Mouse (Mus musculus): ENCODE results near the gene Itga7. TPM values are rescaled to one million over a fixed set of nuclear protein-coding genes. Genes with fewer than 3 reads are reported as not detected.

The Itga7 gene
- total and polyA plus RNA-seq, 3 experiments, result 0.04 to 0.14 TPM; not detected in 1

- Histone ChIP-seq H3K79me2 (ENCODE audit: control insufficient read depth, insufficient read depth, low read length, poor library complexity) (no peaks in the 10 kb centered on the region), H3K9ac (ENCODE audit: control insufficient read depth, low read depth, low read length, poor library complexity, severe bottlenecking) (no peak overlapping the region), H3K27ac (ENCODE audit: control insufficient read depth, low read depth, low read length) (no peak overlapping the region), H3K4me3 (ENCODE audit: control insufficient read depth in 1 of 2, insufficient read depth in 1 of 2, low read depth in 2 of 2, low read length in 2 of 2) (no peak overlapping the region), H3K36me3 (ENCODE audit: control insufficient read depth in 1 of 2, insufficient read depth in 2 of 2, low read length in 2 of 2) (peaks cover 0 to 5% of the 10 kb centered on the region in 2 experiments; a peak in 1 of 4 replicates), H3K4me1 (ENCODE audit: control insufficient read depth in 1 of 2, insufficient read depth in 2 of 2, low read length in 2 of 2) (peaks cover 14 to 17% of the 10 kb centered on the region in 2 experiments), H3K27me3 (ENCODE audit: control insufficient read depth in 1 of 2, insufficient read depth in 2 of 2, low read length in 2 of 2) (no peaks in the 10 kb centered on the region; a peak in 1 of 4 replicates), H3K9me3 (replicated peaks; ENCODE audit: insufficient read depth, low read length) (no peaks in the 10 kb centered on the region)
- no peak for TF ChIP-seq POLR2AphosphoS2 (IDR thresholded peaks at IDR 0.05; ENCODE audit: low read length)
- TF ChIP-seq HCFC1 (IDR thresholded peaks at IDR 0.05; ENCODE audit: low read depth, low read length), result no peak
- no peak for TF ChIP-seq TAL1 (IDR thresholded peaks at IDR 0.05; ENCODE audit: low read length)
- TF ChIP-seq GATA1 (IDR thresholded peaks at IDR 0.05; ENCODE audit: low read depth, low read length), result no peak
- TF ChIP-seq ETS1 (IDR thresholded peaks at IDR 0.05; ENCODE audit: low read depth, low read length), result no peak
- no peak for TF ChIP-seq TCF12 (IDR thresholded peaks at IDR 0.05; ENCODE audit: low read depth, low read length)
- TF ChIP-seq MAZ (IDR thresholded peaks at IDR 0.05; ENCODE audit: low read depth, low read length), result no peak
- no peak for DNase-seq (ENCODE audit: low read depth, low spot score)
These were observed 28.8 kb upstream of the Itga7 start for GRCm38 (mm10) chr10:128904812-128905211.

GRCm38 (mm10) chr10:128908778-128909448 lies 24.7 kb upstream of the Itga7 start:
- Histone ChIP-seq H3K27ac (ENCODE audit: control insufficient read depth, low read depth, low read length) (no peak overlapping the region), H3K27me3 (ENCODE audit: control insufficient read depth in 1 of 2, insufficient read depth in 2 of 2, low read length in 2 of 2) (peaks cover 0 to 1% of the 10 kb centered on the region in 2 experiments; a peak in 2 of 4 replicates), H3K36me3 (ENCODE audit: control insufficient read depth in 1 of 2, insufficient read depth in 2 of 2, low read length in 2 of 2) (no peaks in the 10 kb centered on the region), H3K4me1 (ENCODE audit: control insufficient read depth in 1 of 2, insufficient read depth in 2 of 2, low read length in 2 of 2) (peaks cover 4% of the 10 kb centered on the region in 2 experiments; a peak in 3 of 4 replicates), H3K4me3 (ENCODE audit: control insufficient read depth in 1 of 2, insufficient read depth in 1 of 2, low read depth in 2 of 2, low read length in 2 of 2) (no peak overlapping the region), H3K9ac (ENCODE audit: control insufficient read depth, low read depth, low read length, poor library complexity, severe bottlenecking) (no peak overlapping the region), H3K9me3 (replicated peaks; ENCODE audit: insufficient read depth, low read length) (no peaks in the 10 kb centered on the region), H3K79me2 (ENCODE audit: control insufficient read depth, insufficient read depth, low read length, poor library complexity) (no peaks in the 10 kb centered on the region)
- TF ChIP-seq RAD21 (IDR thresholded peaks at IDR 0.05; ENCODE audit: low read depth, low read length), result no peak
- no peak for TF ChIP-seq EP300 (IDR thresholded peaks at IDR 0.05; ENCODE audit: low read depth in 1 of 2, low read length in 2 of 2)
- no peak for TF ChIP-seq MEF2A (IDR thresholded peaks at IDR 0.05; ENCODE audit: extremely low read depth, insufficient replicate concordance, low read depth, low read length, poor library complexity, severe bottlenecking)
- no peak for TF ChIP-seq UBTF (IDR thresholded peaks at IDR 0.05; ENCODE audit: borderline replicate concordance, insufficient read depth, low read depth, low read length)
- no peak for TF ChIP-seq TCF12 (IDR thresholded peaks at IDR 0.05; ENCODE audit: low read depth, low read length)
- no peak for TF ChIP-seq CHD2 (IDR thresholded peaks at IDR 0.05; ENCODE audit: low read length)
- TF ChIP-seq ELF1 (IDR thresholded peaks at IDR 0.05; ENCODE audit: low read depth, low read length), result no peak
- TF ChIP-seq KAT2A (conservative IDR thresholded peaks at IDR 0.05; ENCODE audit: low read depth, low read length), result no peak
- no peak for TF ChIP-seq MAZ (IDR thresholded peaks at IDR 0.05; ENCODE audit: low read depth, low read length)
- TF ChIP-seq ZC3H11A (IDR thresholded peaks at IDR 0.05; ENCODE audit: low read depth, low read length), result no peak
- no peak for TF ChIP-seq ZKSCAN1 (IDR thresholded peaks at IDR 0.05; ENCODE audit: low read depth, low read length)
- no peak for DNase-seq (ENCODE audit: low read depth, low spot score)
